Mouse (Mus musculus): ENCODE data around the gene Bcar3. TPM values are rescaled to one million over a fixed set of nuclear protein-coding genes. Genes with fewer than 3 reads are reported as not detected.

The Bcar3 gene
- total RNA-seq, 2 experiments from 2014 or later = 57.8 to 66.6 TPM

- peak; percentile 76 for DNase-seq
Observed at GRCm38 (mm10) chr3:122481891-122482739, 188.2 kb downstream of the Bcar3 start.

DNA sequence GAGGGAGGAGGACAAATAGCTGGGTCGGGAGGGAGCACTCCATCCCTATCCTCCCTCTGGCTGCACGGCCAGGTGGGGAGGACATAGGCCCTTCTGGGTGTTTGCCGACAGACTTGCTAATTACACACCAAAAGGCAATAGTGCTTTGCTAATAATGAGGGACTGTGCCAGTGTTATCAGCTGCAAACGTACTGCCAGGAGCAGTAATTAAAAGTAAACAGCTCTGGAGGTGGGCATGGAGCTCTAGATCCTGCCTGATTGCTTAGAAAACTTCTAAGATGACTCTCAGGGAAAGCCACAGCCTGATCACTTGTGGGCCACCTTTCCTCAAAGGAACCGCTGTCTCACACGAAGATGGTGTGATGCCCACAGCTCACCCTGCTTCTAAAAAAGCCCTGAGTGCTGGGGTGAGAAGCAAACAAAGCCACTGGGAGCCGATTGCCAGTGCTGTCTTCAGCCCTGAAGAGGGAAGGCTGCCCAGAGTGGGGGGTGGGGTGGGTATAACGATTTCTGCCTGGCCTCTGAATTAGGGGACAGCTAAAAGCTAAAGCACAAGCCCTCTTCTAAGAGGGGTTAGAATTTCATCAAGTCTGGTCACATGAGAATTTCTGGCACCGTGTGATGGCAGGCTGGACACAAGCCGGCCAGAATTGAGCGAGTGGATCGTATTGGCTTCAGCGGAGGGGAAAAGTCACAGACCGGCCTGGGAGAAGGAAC, 189.3 kb downstream of the Bcar3 start:
- peak in 1 of 2 experiments; percentile 41 for DNase-seq

DNA sequence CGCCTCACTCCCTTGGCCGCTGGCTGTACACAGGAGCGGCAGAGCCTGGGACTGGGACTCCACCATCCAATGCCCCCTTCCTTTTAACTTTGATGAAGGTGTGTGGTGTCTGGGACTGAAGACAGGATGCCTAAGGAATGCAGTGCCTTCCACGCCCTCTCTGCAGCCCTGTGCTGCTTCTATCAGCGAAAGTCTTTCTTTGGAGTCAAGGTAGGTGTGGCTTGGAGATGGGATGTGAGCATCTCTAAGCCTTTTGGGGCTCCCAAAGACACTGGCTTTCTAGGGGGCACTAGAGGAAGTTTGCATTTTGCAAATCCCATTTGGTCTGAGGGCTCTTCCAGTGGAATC, 189.8 kb downstream of the Bcar3 start:
- no peak for DNase-seq

DNA sequence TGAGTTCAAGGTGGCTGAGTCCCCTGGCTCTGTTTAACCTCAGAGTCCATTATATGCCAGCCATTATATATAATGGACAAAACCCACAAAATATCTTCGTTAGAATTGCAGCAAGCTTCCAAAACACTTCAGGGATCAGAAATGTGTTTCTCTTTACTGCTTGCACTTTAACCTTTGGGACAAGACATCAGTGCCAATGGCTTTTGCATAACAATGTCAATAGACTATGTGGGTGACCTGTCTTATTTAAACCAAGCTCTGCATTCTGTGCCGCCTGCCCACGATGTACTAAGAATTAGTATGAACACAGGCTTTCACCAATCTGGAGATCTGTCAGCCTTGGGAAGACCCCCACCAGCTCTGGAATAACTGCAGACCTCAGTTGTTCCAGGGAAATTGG, 190.4 kb downstream of the Bcar3 start:
- no peak for DNase-seq

- no peak for DNase-seq
Observed at GRCm38 (mm10) chr3:122485699-122486098, 191.8 kb downstream of the Bcar3 start.

DNA sequence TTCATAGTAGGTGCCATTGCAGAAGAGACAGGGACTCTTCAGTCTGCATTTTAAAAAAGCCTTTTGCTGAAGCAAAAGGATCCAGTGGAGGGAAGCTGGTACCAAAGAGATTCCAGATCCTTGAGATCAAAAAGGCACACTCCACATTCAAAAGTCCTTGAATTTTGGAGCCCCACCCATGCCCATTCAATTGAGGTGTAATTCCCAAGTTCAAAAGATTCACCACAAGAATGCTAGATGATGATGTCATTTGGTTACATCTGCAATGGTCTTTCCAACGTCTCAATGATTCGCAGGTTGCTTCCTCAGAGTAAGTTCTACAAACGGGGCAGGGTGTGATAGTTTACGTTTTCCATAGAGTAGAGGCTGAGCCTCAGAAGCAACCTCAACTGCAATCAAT, 192.3 kb downstream of the Bcar3 start:
- DNase-seq = no peak

DNA sequence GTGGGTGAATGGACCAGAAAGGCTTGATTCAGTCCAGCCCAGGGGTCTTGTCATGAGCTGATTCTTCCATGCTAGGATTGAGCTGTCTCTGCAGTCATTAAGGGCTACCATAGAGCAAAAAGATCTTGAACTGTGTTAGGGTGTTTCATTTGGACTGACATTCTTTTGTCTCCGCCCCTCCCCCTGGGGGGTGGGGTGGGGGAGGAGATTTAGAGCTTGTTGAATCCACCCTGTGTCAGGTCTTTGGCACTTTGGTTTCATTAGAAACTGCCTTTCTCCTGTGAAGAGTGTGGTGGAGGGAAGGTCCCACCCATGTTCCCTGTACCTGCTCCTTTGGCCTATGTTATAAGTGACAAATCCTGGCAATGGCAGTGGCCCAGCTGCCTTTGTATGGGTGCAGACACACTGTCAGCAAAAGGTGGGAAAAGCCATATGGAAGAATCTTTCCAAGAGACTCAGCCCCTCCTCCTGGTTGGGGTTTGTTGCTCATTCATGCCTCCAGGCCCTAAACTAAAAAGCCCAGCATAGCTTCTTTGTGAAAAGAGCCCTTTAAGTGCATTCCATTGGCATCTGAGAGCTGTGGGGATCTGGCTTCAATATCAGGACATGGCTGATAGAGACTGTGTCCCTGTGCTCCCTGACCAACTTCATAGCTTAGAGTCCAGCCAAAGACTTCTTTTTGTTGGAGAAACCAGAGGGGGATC, 194.3 kb downstream of the Bcar3 start:
- no peak for DNase-seq

GRCm38 (mm10) chr3:122490574-122490973, 196.6 kb downstream of the Bcar3 start:
- no peak for DNase-seq

- no peak for DNase-seq
Observed at GRCm38 (mm10) chr3:122492006-122492405, 198.1 kb downstream of the Bcar3 start.

- no peak for DNase-seq
Observed at GRCm38 (mm10) chr3:122492872-122493615, 199.1 kb downstream of the Bcar3 start.

GRCm38 (mm10) chr3:122494764-122495163, 200.8 kb downstream of the Bcar3 start:
- DNase-seq = no peak

GRCm38 (mm10) chr3:122497871-122498270, 203.9 kb downstream of the Bcar3 start:
- peak; percentile 83 to 88 for DNase-seq

DNA sequence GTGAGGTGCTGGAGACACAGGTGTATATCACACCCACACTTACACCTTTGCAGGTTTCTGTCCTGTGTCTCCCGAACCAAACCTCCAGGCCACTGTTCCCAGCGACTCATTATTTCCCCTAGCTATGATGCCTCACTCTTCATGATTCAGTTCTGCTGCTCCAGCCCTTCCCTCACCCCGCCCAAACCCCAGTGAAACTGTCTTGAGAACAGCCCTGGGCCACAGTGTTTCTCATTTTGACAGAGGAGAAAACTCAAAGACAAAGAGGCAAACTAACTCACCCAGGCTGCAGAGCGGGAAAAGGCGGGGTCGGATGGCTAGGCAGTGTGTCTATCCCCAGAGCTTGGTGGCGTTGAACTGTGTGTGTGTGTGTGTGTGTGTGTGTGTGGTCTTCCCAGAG, 204.6 kb downstream of the Bcar3 start:
- DNase-seq = no peak

DNA sequence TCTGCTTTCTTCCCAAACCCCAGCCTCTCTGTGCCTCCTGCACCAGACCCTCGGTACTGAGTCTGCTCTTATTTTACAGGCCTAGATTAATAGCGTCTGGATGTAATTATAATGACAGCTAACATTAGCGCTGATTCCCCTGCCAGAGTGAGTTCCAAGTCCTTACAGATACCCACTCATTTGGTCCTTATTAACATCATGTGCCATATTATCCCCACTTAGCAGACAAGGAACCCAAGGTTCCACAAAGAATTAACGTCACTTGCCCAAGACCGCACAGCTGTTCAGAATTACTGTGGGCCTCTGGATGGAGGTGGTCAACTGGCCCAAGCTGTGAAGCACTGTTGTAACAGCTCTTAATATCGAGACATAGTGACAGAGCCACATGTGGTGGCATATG, 205.7 kb downstream of the Bcar3 start:
- DNase-seq = no peak

GRCm38 (mm10) chr3:122500929-122501328, 207.0 kb downstream of the Bcar3 start:
- DNase-seq = no peak

GRCm38 (mm10) chr3:122506343-122506916, 212.5 kb downstream of the Bcar3 start:
- DNase-seq = no peak

DNA sequence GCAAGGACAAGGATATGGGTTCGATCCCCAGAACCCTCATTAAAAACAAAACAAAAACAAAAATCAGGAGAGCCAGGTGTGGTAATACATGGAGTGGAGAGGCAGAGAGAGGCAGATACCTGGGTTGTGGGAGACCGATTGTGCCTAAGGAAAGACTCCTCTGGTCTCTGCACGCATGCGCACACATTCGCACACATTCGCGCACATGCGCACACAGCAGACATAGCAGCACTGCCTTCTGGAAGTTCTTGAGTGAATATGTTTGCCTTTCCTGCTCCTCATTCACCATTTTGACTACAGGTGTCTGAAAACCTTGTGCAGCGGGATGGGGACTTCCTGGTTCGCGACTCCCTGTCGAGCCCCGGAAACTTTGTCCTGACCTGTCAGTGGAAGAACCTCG, 213.9 kb downstream of the Bcar3 start:
- DNase-seq = no peak

GRCm38 (mm10) chr3:122509084-122509483, 215.1 kb downstream of the Bcar3 start:
- peak; percentile 70 to 78 for DNase-seq

GRCm38 (mm10) chr3:122509534-122510239, 215.8 kb downstream of the Bcar3 start:
- peak; percentile 88 to 90 for DNase-seq

- no peak for DNase-seq
Observed at GRCm38 (mm10) chr3:122510240-122510750, 216.4 kb downstream of the Bcar3 start.

- DNase-seq = no peak
Observed at GRCm38 (mm10) chr3:122510932-122511331, 217.0 kb downstream of the Bcar3 start.

All from adrenal gland, postnatal 36 days (tissue).